Mouse (Mus musculus) kidney, adult 8-10 months (tissue): ENCODE results near the gene Kcne2.

Source experiments
- DNase-seq, 2 experiments: peaks; one replicate each; pipeline ENCODE4 v3.0.0; 2022

Kcne2 gene

GRCm38 (mm10) chr16:92313953-92314741, 22.0 kb downstream of the Kcne2 start:
- DNase-seq, result peak; percentile 23 to 31

DNA sequence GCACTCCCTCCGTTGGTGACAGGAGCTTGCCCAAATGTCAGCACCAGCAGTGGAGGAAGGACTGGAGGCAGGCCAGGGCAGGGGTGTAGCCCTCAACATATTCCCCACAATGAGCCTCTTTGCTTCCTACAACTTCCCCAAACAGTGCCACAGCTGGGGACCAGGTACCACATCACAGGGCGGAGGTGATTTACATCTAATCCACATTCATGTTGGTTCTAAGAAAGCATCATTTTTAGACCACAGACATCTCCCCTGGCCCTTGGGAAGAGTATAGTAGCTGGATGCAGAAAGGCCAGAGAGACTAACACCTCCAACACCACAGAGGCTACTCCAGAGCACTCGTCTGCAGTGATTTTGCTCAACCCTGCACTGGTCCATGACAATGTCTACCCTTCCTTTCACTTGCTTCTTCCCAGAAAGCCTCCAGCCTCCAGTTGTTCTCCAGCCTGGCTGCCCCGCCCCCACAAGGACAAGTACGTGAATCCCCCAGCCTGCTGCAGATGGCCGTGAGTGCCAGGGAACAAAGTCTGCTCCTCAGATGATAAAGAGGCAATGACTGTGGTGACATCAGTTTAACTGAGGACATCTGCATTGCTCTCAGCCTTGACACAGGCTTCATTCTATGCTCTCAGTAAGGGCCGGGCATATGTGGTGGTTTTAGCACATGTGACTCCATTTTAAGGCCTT, 24.0 kb downstream of the Kcne2 start:
- DNase-seq, result no peak

DNA sequence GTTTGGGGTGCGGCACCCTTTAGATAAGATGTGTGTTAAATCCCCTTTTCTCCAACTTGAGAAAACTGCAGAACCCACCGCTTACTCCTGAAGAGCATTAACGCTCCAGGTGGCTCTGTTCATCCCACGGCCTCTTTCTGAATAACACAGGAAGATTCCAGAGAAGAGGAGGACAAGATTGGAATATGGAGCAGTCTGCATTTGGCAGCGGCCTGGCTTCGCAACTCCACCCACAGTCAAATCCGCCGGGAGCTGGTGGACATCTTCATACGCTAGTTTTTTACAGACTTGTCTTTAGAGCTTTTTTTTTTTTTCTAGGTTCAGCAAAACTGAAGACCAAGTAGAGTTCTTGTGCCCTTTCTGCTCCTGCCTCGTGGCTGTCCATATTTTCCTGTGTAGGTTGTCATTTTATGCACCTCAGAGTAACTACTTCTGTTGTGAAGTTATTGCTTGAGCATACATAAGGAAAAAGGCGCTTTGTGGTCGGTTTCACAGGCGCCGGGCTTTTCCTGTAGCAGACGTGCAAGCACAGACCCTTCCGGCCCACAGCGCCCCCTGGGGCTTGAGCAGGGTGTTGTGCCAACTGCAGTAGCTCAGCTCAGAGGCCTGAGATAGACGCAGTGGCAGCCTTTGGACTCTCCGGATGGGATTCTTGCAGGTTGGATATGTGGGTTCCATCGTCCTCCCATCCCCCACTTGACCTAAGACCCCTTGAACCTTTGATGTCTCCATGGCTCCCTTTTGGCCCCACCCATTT, 27.3 kb downstream of the Kcne2 start:
- peak in 1 of 2 experiments; percentile 21 for DNase-seq

DNA sequence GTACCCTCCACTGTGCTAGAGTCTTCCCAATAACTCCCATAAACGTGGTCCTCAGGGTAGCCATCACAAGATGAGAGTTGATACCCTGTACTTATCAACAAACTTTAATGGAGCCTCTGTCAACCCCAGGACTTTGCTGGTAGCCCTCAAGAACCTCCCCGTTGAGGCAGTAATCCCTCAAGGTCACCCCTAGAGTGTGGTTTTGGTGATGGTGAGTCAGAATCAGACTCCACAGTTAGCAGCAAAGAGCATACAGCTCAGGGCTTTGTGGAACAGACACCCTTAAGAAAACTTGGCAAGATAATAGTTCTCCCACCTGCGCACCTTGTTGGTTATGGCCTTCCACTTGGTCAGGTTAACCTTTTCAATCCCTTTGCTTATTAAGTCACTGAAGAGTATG, 28.2 kb downstream of the Kcne2 start:
- no peak for DNase-seq

DNA sequence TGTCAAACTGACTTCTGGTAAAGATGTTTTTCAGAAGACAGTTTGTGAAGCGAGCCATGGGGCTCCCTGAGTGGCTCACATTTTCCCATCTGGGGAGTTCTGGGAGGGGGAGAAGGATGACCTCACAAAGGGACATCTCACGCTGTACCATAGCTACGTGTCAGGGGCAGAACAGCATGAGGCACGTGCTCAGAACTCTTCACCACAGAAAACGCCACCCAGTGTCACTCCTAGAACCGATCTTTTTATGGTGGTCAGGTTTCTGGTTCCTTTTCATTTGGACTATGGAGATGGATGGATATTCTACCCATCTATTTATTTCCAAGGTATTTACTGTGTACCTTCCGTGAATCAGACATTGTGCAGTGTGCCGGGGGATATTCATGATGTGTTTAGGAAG, 29.2 kb downstream of the Kcne2 start, which contains the start of gene Fam243:
Fam243 (minus strand) TSS at position 101 of the 400 bp plus-strand sequence.
- DNase-seq, result no peak

DNA sequence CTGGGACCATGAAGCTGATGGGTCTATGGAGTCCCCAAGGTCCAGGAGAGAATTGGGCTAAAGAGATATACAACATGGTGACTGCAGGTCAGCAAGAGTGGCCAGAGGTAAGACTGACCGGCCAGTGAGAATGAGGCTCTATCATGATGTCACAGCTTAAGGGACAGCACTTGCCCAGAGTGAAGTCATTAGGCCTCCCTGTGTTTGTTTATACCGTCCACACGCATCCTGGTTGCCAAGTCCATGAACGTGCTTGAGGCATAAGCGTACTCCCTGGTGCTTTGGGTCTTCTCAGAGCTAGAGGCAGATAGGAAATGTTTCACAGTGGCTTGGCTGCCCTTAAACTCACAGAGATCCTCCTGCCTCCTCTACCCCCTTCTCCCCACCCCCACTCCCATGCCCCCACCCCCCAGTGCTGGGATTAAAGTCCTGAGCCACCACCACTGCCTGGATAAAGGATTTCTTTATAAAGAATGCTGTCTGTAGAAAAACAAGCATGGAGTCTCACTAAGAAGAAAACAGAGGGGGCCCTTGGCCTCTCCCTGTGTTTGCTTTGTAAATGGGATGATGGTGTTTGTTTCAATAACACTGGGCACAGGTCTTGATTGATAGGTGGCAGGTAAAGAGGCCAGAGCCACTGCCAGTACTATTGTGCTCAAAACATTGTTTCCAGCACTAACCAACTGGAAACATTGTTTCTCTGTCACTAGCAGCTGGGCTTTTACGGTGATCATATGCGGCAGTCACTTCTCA, 32.3 kb downstream of the Kcne2 start:
- DNase-seq, result no peak

GRCm38 (mm10) chr16:92325062-92325406, 32.8 kb downstream of the Kcne2 start:
- no peak for DNase-seq

- DNase-seq, result no peak
Observed at GRCm38 (mm10) chr16:92327911-92328310, 35.7 kb downstream of the Kcne2 start.

- DNase-seq, result no peak
Observed at GRCm38 (mm10) chr16:92330966-92331365, 38.8 kb downstream of the Kcne2 start.

DNA sequence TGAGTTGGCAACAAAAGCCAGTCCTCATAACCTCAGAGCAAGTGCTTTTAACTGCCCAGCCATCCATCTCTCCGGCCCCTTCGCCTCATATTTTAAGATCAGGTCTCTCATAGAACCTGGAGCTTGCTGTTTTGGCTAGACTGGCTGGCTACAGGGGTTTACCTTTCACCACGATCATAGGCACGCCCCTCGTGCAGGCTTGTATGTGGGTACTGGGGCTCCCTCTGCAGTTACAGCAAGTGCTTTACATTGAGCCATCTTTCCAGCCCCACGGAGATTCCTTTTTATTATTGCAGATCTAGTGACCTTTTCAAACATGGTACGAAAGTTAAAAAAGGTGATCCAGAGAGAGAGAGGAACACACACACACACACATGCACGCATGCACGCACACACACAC, 42.4 kb downstream of the Kcne2 start:
- DNase-seq, result no peak

GRCm38 (mm10) chr16:92336280-92336679, 44.1 kb downstream of the Kcne2 start:
- DNase-seq, result peak; percentile 77 to 83

GRCm38 (mm10) chr16:92340612-92341511, 48.7 kb downstream of the Kcne2 start:
- DNase-seq, result peak; percentile 34 to 58

- DNase-seq, result no peak
Observed at GRCm38 (mm10) chr16:92345177-92345576, 53.0 kb downstream of the Kcne2 start.

GRCm38 (mm10) chr16:92346297-92346916, 54.2 kb downstream of the Kcne2 start:
- no peak for DNase-seq
